Mouse (Mus musculus) heart, embryonic 11.5 days (tissue): ENCODE results near the gene Oit3. TPM values are rescaled to one million over a fixed set of nuclear protein-coding genes. Genes with fewer than 3 reads are reported as not detected.

Experiments
- ATAC-seq: fragments of 200-750 bp; cut with Nextera tagmentation; replicated peaks from 2 replicates; pipeline ENCODE4 v1.8.0; 2017; ENCODE audit warnings: moderate library complexity; ENCODE audit not compliant: insufficient number of reproducible peaks, low FRiP score, low TSS enrichment
- H3K27ac ChIP-seq: fragments of 300-500 bp; sonication (generic); 2 replicates; pipeline ENCODE4 v1.5.1; 2014; ENCODE audit warnings: mild to moderate bottlenecking, low read depth, low read length
- H3K27me3 ChIP-seq: fragments of 300-500 bp; sonication (generic); 2 replicates; pipeline ENCODE4 v1.6.1; 2014; ENCODE audit warnings: mild to moderate bottlenecking, low read length, mixed read lengths; ENCODE audit not compliant: control insufficient read depth, insufficient read depth
- H3K36me3 ChIP-seq: fragments of 300-500 bp; sonication (generic); 2 replicates; pipeline ENCODE4 v1.6.1; 2014; ENCODE audit warnings: mild to moderate bottlenecking, low read length, moderate library complexity, mixed read lengths; ENCODE audit not compliant: control insufficient read depth, insufficient read depth
- H3K4me1 ChIP-seq: fragments of 300-500 bp; sonication (generic); 2 replicates; pipeline ENCODE4 v1.6.1; 2014; ENCODE audit warnings: low read length; ENCODE audit not compliant: control insufficient read depth, insufficient read depth
- H3K4me2 ChIP-seq: fragments of 300-500 bp; sonication (generic); 2 replicates; pipeline ENCODE4 v1.6.1; 2014; ENCODE audit warnings: mild to moderate bottlenecking, moderate library complexity
- H3K4me3 ChIP-seq: fragments of 300-500 bp; sonication (generic); 2 replicates; pipeline ENCODE4 v1.5.1; 2014; ENCODE audit warnings: low read depth, low read length
- H3K9ac ChIP-seq: fragments of 300-500 bp; sonication (generic); 2 replicates; pipeline ENCODE4 v1.6.1; 2014; ENCODE audit warnings: mild to moderate bottlenecking, low read depth, low read length, moderate library complexity
- H3K9me3 ChIP-seq: fragments of 300-500 bp; sonication (generic); replicated peaks from 2 replicates; pipeline ENCODE4 v1.6.1; 2016; ENCODE audit warnings: low read length; ENCODE audit not compliant: control insufficient read depth
- WGBS: fragments of 180-500 bp; shearing (Covaris S2); extraction: QIAGEN DNeasy Blood & Tissue Kit; methylation state at CpG from one replicate; pipeline ENCODE4 v1.1.7; 2014; ENCODE audit not compliant: insufficient replicate concordance; 5-methylcytosine and 5-hydroxymethylcytosine counted together
- polyA plus RNA-seq: library from polyadenylated mRNA; unstranded; fragments of >200 nt; fragmentation: Nextera tagmentation; extraction: Ambion mirVana; gene quantifications from 2 replicates; pipeline ENCODE4 v1.2.1, GENCODE M21; 2014

Oit3 gene
- 5.1 and 5.5 TPM in 2 replicates for polyA plus RNA-seq

GRCm38 (mm10) chr10:59441735-59442134 is at the start of gene Oit3:
Gene Oit3, minus strand, starts transcription at chr10:59441778.
- Histone ChIP-seq H3K4me3 (no peak within 1 kb of the TSS), H3K9me3 (no peaks in the 10 kb centered on the region), H3K27me3 (no peaks in the 10 kb centered on the region), H3K4me1 (peaks cover 26% of the 10 kb centered on the region), H3K36me3 (no peaks in the 10 kb centered on the region), H3K9ac (no peak within 1 kb of the TSS), H3K4me2 (no peak within 1 kb of the TSS), H3K27ac (no peak within 1 kb of the TSS)
- ATAC-seq: no peak
- 46% methylated on average over 11 of the region's 11 CpGs for WGBS

GRCm38 (mm10) chr10:59490920-59491319 is 49.3 kb upstream of the Oit3 start:
- peaks cover 10% of the 10 kb centered on the region for H3K9me3 ChIP-seq
- no peaks in the 10 kb centered on the region for H3K4me1 ChIP-seq
- no peak overlapping the region for H3K9ac ChIP-seq
- H3K4me3 ChIP-seq: no peak overlapping the region
- no peak overlapping the region for H3K4me2 ChIP-seq
- ATAC-seq: no peak
- no peaks in the 10 kb centered on the region; the same call in 1 of the 2 replicates for H3K36me3 ChIP-seq
- H3K27ac ChIP-seq: no peak overlapping the region
- 83% methylated on average over 8 of the region's 8 CpGs for WGBS
- H3K27me3 ChIP-seq: no peaks in the 10 kb centered on the region

- Histone ChIP-seq H3K4me1 (no peaks in the 10 kb centered on the region), H3K27ac (no peak overlapping the region), H3K9ac (no peak overlapping the region), H3K9me3 (peaks cover 10% of the 10 kb centered on the region), H3K4me3 (no peak overlapping the region), H3K27me3 (no peaks in the 10 kb centered on the region), H3K36me3 (no peaks in the 10 kb centered on the region; the same call in 1 of the 2 replicates), H3K4me2 (no peak overlapping the region)
- WGBS: 96% methylated on average over 1 of the region's 1 CpGs
- no peak for ATAC-seq
Measured at GRCm38 (mm10) chr10:59489411-59489810, 47.8 kb upstream of the Oit3 start.

GRCm38 (mm10) chr10:59487351-59487750 is 45.8 kb upstream of the Oit3 start:
- H3K9me3 ChIP-seq: peaks cover 10% of the 10 kb centered on the region
- H3K4me1 ChIP-seq: no peaks in the 10 kb centered on the region
- H3K36me3 ChIP-seq: no peaks in the 10 kb centered on the region; the same call in 1 of the 2 replicates
- H3K4me3 ChIP-seq: no peak overlapping the region
- H3K27ac ChIP-seq: no peak overlapping the region
- no peak overlapping the region for H3K9ac ChIP-seq
- H3K27me3 ChIP-seq: no peaks in the 10 kb centered on the region
- 82% methylated on average over 2 of the region's 2 CpGs for WGBS
- ATAC-seq: no peak
- no peak overlapping the region for H3K4me2 ChIP-seq

- Histone ChIP-seq H3K9me3 (0 out of 2 replicates have a peak, but pooled peaks cover 3% of the 10 kb centered on the region), H3K4me3 (no peak overlapping the region), H3K27me3 (no peaks in the 10 kb centered on the region), H3K27ac (no peak overlapping the region), H3K9ac (no peak overlapping the region), H3K36me3 (no peaks in the 10 kb centered on the region; the same call in 1 of the 2 replicates), H3K4me1 (no peaks in the 10 kb centered on the region), H3K4me2 (no peak overlapping the region)
- no peak for ATAC-seq
- WGBS: 84% methylated on average over 6 of the region's 6 CpGs
Measured at GRCm38 (mm10) chr10:59484318-59484717, 42.7 kb upstream of the Oit3 start.

- H3K4me1 ChIP-seq: no peaks in the 10 kb centered on the region
- WGBS: 89% methylated on average over 5 of the region's 5 CpGs
- no peak overlapping the region for H3K27ac ChIP-seq
- no peak overlapping the region for H3K4me3 ChIP-seq
- H3K36me3 ChIP-seq: no peaks in the 10 kb centered on the region
- 0 out of 2 replicates have a peak, but pooled peaks cover 4% of the 10 kb centered on the region for H3K9me3 ChIP-seq
- no peak overlapping the region for H3K9ac ChIP-seq
- ATAC-seq: no peak
- no peaks in the 10 kb centered on the region for H3K27me3 ChIP-seq
- H3K4me2 ChIP-seq: no peak overlapping the region
Measured at GRCm38 (mm10) chr10:59481381-59481780, 39.8 kb upstream of the Oit3 start.

GRCm38 (mm10) chr10:59470451-59470850 is 28.9 kb upstream of the Oit3 start:
- Histone ChIP-seq H3K36me3 (no peaks in the 10 kb centered on the region), H3K27ac (no peak overlapping the region), H3K27me3 (no peaks in the 10 kb centered on the region), H3K9ac (no peak overlapping the region), H3K4me2 (no peak overlapping the region), H3K4me3 (no peak overlapping the region), H3K4me1 (peaks cover 14% of the 10 kb centered on the region; the same call in 1 of the 2 replicates), H3K9me3 (no peaks in the 10 kb centered on the region)
- 64% methylated on average over 5 of the region's 5 CpGs for WGBS
- ATAC-seq: no peak

- Histone ChIP-seq H3K27ac (no peak overlapping the region), H3K36me3 (no peaks in the 10 kb centered on the region), H3K9ac (no peak overlapping the region), H3K4me1 (peaks cover 14% of the 10 kb centered on the region; the same call in 1 of the 2 replicates), H3K27me3 (no peaks in the 10 kb centered on the region), H3K4me2 (no peak overlapping the region), H3K9me3 (no peaks in the 10 kb centered on the region), H3K4me3 (no peak overlapping the region)
- 66% methylated on average over 12 of the region's 12 CpGs for WGBS
- ATAC-seq: no peak
Measured at GRCm38 (mm10) chr10:59467297-59467696, 25.7 kb upstream of the Oit3 start.

GRCm38 (mm10) chr10:59466626-59467025 is 25.0 kb upstream of the Oit3 start:
- no peaks in the 10 kb centered on the region for H3K27me3 ChIP-seq
- WGBS: 85% methylated on average over 4 of the region's 4 CpGs
- H3K36me3 ChIP-seq: no peaks in the 10 kb centered on the region
- ATAC-seq: no peak
- no peaks in the 10 kb centered on the region for H3K9me3 ChIP-seq
- H3K4me3 ChIP-seq: no peak overlapping the region
- no peak overlapping the region for H3K27ac ChIP-seq
- no peak overlapping the region for H3K4me2 ChIP-seq
- peaks cover 14% of the 10 kb centered on the region; the same call in 1 of the 2 replicates for H3K4me1 ChIP-seq
- no peak overlapping the region for H3K9ac ChIP-seq
